Mouse (Mus musculus): ENCODE results near the gene Sec24d.

Gene Sec24d

GRCm38 (mm10) chr3:123397562-123398481, 130.6 kb downstream of the Sec24d start:
- DNase-seq (ENCODE audit: low spot score in 2 of 2): no peak

- DNase-seq (ENCODE audit: low spot score in 2 of 2): no peak
Measured at GRCm38 (mm10) chr3:123404945-123405344, 137.7 kb downstream of the Sec24d start.

GRCm38 (mm10) chr3:123411821-123412578, 144.7 kb downstream of the Sec24d start:
- DNase-seq (ENCODE audit: low spot score in 2 of 2): no peak

DNA sequence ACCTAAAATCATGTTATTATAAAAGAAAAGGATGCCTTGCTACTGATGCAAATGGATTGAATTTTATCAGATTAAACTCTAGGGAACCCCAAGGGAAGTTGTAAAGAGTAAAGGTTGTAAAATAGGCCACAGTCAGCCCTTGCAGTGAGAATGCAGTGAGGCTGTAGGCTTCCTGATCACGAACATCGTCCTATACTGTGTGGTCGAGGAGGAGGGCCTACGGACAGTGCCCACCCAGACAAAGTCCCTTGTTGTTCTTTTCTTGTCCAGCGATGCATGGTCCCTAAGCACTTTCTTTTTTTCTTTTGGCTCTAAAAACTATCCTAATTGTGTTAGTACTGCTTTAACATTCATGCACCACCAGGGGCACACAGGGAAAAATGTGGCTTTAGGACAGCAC, 145.9 kb downstream of the Sec24d start:
- no peak for DNase-seq (ENCODE audit: low spot score in 2 of 2)

Data from right cerebral cortex, adult 2 months (tissue).